Mouse (Mus musculus): ENCODE measurements around the gene 4930402H24Rik.

Gene 4930402H24Rik

DNA sequence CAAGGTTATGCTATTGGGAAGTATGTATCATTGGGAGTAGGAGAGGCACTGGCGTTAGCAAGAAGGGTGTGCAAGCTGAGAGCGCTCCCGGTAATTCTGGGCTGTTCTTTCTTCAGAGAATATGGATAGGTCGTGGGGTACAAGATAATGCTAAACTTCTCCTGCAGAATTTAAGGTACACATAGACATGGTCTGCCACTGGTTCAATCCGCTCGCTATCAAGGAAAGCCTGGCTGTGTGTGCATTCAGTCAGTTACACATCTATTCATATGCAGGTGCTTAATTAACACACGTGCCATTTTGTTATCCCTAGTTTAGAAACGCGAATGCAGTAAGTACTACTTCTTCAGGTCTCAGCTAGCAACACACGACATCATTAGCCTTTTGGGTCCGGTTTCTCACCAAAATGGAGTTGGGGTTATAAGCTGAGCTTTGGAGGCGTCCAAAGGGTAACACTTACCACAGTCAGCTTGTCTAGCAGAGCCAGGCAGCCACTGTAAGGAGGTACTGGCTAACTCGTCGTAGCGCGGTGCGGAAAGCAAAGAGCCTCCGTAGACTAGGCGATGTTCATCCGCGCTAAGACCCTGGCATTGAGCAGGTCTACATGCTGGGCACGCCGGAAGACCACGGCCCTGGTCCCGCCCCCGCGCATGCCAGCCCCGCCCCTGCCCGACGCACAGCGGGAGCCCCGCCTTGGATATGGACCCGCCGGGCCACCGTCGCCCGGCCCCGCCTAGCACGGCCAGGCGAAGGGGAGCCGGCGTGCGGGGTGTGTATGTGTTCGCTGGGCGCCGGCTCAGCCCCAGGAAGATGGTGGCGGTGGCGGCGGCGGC is at the start of gene 4930402H24Rik, which contains the start of gene Atrn:
Gene 4930402H24Rik (minus strand): TSS at position 656 of the 833 bp plus-strand sequence.
Gene Atrn (plus strand): TSS at position 745 of the 833 bp plus-strand sequence.
- in situ Hi-C loops (cut with MboI; ENCODE audit: low sequenced_read_pairs): no loop called here

DNA sequence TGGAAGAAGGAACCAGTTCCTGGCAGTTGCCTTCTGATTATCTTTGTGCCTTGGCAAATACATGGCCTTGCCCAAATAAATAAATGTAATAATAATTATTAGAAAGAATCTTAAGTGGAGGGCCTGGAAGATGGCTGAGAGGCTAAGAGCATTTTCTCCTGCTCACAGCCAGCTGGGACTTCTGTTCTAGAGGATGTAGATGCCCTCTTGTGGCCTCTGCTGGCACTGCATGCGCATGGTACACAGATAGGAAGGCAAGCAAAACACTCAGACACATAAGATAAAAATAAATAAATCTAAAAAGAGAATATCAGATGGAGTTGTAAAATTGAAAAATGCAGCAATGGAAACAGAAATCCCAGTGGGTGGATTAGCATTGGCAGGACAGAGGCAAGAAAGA is 44.3 kb upstream of the 4930402H24Rik start:
- in situ Hi-C loops (cut with MboI; ENCODE audit: low sequenced_read_pairs): no loop called here

DNA sequence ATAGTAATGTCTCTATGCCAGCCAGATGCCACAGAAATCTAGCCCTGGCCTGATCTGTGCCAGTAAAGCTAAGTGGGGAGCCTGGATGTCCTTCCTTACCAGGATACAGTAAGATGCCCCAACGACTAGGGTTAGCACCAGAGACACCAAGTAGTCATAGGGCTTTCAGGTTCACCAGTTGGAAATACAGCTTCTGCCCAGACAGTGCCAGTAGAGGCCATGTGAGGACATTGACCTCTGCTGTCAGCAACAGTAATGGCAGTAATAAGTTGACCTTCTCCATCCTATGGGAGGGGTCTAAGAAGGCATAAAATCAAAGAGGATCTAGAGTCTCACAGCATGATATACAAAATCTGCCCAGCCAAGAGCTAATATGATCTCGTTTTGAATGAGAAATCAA is 43.6 kb upstream of the 4930402H24Rik start:
- in situ Hi-C loops (cut with MboI; ENCODE audit: low sequenced_read_pairs): no loop called here

DNA sequence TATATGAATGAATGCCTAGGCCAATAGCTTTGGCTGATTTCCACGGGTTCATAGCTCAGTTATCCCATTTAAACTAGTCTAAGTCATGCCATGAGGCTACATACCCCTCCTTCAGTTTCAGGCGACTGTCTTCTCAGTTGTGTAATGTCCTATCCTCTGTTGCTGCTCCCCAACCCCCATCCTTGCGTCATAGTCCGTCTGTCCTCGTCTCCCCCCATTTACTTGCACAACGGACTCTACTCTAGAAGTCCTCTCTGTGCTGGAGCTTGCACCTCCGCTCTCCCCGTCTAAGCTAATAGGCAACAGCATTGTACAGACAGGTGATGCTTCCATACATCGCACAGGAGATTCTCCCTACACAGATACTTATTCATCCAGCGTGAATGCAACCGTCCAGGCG is 26.7 kb upstream of the 4930402H24Rik start:
- in situ Hi-C loops (cut with MboI; ENCODE audit: low sequenced_read_pairs): no loop called here

DNA sequence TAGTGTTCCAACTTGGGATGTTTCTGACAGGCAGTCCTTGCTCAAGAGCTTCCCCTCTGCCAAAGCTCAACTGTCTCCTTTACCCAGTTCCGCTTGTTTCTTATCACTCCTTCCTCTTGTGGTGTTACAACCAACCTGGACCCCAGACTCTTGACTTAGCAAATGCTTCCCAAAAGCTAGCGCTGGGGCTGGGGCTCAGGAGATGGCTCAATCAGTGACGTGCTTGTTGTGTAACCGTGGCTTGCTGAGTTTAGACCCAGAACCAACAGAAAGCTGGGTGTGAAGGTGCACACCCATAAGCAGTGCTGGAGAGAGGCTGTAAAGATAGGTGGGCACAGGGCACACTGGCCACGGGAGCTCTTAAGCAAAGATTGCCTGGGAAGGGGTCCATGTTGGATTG is 23.8 kb upstream of the 4930402H24Rik start:
- in situ Hi-C loops (cut with MboI; ENCODE audit: low sequenced_read_pairs): no loop called here

DNA sequence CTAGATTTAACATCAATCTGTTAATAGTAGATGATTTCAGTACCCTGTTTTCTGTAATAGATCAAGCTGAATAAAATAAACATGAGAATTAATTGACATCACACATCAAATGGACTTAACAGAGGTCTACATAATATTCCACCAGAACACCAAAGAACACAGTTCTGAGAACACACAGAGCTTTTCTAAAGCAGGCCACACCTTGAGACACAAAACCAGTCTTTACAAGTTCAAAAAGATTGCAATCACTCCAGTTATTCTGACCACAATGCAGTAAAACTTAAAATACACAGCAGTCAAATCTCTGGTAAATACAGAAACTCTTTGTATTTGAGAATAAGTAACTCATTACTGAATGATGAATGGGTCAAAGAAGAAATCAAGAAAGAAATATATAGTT is 22.3 kb upstream of the 4930402H24Rik start:
- in situ Hi-C loops (cut with MboI; ENCODE audit: low sequenced_read_pairs): no loop called here

DNA sequence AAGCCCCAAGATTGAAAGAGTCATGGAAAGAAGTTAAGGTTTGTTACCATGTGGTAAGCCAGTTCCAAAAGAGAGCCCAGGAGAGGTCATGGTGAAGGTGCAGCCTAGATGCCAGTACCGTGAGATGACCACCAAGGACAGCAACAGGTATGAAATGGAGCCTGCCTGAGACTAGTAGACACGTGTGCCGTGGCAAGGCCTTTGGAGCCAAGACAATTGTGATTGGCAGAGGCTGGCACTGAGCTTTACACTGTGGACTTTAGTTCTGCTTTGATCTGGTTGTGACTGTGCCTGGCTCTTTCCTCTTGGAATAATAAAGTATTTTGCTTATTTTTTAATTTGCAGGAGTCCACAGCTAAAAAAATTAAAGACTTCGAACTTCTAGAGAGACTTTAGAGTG is 21.8 kb upstream of the 4930402H24Rik start:
- in situ Hi-C loops (cut with MboI; ENCODE audit: low sequenced_read_pairs): no loop called here

DNA sequence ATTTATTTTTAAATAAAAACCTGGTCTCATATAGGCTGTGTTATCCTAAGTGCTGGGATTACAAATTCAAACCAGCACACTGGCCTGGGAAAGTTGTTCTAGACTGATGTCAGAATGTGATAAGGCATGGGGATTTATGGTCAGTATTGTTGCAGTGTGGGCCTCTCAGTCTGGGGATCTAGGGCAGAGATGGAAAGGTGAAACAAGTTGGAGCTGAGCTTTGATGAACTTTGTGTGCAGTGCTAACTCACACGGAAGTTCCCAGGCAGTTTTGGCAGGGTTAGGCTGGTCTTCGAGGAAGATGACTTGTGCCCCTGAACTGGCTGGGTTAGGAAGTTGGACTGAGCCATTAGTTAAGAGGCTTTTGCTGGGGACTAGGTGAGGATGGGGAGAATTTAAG is 18.7 kb upstream of the 4930402H24Rik start:
- in situ Hi-C loops (cut with MboI; ENCODE audit: low sequenced_read_pairs): no loop called here

DNA sequence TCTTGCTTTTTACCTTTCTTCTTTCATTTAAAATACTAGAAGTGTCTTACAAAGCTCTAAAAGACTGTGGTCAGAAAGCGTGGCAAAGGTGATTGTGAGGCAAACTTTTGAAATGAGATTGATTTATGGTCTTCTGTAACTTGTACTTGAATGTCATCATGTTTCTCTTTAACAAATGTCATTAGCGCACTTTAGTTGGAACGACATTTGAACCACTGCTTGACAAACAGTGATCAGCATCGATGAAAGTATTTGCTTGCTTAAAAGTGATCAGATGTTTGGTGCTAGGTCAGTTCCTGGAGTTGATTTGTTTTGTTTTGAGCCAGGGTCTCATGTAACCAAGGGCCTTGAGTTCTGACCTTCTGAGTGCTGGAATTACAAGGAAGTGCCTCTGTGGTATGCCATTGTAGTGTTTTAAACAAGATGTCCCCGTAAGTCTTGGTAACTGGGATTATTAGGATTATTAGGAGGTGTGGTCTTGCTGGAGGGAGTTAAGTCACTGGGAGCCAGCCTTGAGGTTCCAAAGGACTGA is 12.9 kb upstream of the 4930402H24Rik start:
- in situ Hi-C loops (cut with MboI; ENCODE audit: low sequenced_read_pairs): no loop called here

DNA sequence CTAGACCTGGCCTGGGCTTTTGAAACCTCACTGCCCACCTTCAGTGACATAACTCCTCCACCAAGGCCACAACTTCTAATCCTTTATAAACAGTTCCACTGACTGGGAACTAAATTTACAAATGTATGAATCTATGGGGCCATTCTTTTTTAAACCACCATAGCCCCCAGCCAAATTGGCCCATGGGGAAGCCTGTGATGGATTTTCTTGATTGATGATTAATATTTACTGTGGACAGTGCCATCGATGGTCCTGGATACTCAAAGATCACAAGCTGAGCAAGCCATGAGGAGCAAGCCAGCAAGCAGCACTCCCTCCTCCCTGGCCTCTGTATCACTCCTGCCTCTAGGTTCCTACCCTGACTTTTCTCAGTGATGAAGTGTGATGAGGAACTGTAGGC is 11.5 kb upstream of the 4930402H24Rik start:
- in situ Hi-C loops (cut with MboI; ENCODE audit: low sequenced_read_pairs): no loop called here

DNA sequence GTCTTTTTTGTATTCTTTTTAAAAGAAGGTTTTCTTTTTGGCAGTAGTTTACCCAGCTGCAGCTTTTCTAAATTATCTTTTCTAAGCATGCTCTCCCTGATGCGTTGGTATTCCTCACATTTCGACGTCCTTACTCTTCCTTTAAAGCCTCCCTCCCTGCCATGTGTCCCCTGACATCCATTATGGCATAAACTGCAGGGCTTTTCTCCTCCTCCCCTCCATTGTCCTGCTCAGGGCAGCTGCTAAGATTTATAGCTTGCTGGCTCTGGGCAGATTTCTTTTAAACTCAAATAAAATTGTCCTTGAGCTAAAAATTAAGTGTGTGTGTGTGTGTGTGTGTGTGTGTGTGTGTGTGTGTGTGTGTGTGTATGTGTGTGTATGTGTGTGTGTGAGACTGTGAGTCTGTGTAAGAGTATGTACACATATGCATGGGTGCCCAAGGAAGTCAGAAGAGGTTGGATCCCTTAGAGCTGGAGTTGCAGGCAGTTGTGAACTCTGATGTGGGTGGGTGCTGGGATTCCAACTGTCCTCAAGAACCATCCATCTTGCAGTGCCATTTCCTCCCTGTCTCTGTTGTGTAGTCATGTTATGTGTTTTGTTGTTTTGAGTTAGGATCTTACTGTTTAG is 10.4 kb upstream of the 4930402H24Rik start:
- in situ Hi-C loops (cut with MboI; ENCODE audit: low sequenced_read_pairs): no loop called here

DNA sequence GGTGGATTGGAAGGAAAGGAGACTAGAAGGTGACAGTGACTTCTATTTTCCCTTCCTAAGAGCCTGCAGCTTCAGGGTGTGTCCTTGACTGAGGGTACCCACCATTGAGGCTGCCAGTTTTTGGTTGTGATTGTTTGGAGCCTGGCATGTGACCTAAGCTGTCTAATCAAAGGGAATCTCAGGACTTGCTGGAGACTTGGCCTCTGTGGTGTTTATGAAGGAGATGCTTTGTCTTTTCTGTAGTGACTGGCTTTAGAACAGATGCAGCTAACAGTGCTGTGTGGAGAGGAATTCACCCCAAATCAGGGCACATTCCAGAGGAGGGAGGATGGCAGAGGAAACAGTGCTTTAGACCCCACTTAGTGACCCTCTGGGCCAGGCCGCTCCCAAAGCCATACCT is 8.7 kb upstream of the 4930402H24Rik start:
- in situ Hi-C loops (cut with MboI; ENCODE audit: low sequenced_read_pairs): no loop called here

DNA sequence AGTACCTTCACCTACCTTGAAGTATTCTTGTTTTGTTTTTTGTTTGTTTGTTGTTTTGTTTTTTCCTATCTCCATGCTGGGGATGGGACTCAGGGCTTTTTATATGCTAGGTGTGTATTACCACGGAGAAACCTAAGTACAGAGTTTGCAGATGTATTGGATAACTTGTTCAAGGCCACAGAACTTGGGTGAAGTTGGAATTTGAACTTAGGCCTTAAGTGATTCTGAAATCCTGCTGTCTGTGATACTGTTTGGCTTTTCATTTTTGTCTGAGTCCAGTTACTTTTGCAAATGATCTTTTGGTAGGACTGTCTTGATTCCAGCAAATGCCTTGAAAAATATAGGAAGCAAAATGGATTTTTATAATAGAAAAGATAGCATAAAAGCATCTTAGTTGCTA is 5.5 kb upstream of the 4930402H24Rik start:
- in situ Hi-C loops (cut with MboI; ENCODE audit: low sequenced_read_pairs): no loop called here

DNA sequence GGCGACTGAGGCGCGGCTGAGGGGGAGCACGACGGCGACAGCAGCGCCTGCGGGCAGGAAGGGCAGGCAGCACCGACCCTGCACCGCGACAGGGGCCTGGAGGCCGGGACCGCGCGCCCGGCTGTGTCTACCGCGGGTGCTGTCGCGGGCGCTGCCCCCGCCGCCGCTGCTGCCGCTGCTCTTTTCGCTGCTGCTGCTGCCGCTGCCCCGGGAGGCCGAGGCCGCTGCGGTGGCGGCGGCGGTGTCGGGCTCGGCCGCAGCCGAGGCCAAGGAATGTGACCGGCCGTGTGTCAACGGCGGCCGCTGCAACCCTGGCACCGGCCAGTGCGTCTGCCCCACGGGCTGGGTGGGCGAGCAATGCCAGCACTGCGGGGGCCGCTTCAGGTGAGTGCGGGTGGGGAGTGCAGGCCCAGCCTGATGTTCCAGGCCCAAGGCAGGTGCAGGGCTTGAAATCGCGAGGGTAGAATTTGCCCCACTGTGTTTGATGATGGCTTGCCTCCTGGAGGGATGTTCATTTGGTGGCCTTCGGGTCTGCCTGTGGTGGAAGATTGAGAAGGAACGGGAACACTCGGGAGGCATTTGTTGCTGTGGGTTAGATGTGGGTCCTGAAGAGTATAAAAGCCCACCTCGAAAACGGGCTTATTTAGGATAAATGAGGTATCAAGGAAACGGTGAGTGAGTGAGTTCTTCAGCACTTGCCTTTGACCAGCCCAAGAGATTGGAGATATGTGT is 544 bp upstream of the 4930402H24Rik start:
- in situ Hi-C loops (cut with MboI; ENCODE audit: low sequenced_read_pairs): no loop called here

DNA sequence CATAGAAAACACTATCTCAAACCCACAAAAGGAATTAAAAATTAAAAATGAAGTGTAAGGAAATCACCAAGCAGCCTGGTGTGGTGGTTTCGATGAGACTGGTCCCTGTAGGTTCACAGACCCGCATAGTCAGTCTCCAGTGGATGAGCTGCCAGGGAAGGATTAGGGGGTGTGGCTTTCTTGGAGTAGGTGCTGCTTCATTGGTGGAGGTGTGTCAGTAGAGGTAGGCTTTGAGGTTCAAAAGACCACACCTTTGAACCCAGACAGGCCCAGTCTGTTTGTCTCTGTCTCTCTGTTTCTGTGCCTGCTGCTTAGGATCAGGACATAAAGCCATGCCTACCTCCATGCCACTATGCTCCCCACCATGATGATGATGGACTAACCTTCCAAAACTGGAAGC is 7.4 kb downstream of the 4930402H24Rik start:
- in situ Hi-C loops (cut with MboI; ENCODE audit: low sequenced_read_pairs): no loop called here

DNA sequence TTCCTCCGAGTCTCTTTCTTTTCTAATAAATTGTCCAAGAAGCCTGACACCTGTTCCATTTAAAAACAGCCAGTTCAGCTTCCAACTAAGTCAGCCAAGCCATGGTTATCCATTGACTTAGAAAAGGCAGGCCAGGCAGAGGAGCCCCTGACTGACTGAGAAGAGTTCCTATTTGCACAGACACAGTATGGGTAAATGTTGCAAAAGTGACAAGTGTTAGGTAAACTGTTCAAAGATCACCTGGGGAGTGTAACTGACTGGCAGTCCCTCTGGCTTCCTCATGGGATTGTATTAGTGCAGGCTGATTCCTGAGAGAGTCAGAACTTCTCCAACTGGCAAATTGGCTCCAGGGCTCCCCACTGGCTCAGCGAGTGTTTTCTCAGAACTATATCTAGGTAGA is 8.3 kb downstream of the 4930402H24Rik start:
- in situ Hi-C loops (cut with MboI; ENCODE audit: low sequenced_read_pairs): no loop called here

DNA sequence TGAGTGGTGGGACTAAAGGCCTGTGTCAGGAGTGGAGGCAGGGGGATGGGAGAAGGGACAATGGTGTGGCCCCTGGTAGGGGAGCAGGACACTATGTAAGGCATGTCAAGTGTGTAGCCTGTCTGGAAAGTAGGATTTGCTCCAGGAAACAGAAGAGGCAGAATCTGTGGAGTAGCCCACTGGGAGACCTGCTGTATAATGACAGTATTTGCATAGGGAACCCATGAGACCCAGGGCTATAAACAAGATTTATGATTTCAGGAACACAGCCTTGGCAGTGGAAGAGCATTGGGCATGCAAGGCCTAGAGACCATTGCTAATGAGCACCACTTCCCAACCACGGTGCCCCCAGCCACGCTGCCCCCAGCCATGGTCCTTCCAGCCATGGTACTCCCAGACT is 9.3 kb downstream of the 4930402H24Rik start:
- in situ Hi-C loops (cut with MboI; ENCODE audit: low sequenced_read_pairs): no loop called here

DNA sequence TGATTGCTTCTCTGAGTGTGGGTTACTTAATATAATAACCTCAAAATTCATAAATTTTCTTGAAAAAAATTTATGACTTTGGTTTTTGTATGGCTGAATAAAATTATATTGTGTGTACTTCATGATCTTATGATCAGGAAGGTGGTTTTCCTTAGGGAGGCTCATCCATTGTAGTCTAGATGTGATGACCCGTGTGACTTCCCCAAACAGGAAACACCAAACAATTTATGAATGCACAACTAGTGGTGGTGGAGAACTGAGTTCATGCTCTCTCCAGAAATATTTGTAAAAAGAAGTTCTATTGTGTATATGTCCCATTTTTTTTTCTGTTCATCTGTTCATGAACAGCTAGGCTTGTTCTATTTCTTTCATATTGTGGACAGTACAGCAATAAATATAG is 18.8 kb downstream of the 4930402H24Rik start:
- in situ Hi-C loops (cut with MboI; ENCODE audit: low sequenced_read_pairs): no loop called here

DNA sequence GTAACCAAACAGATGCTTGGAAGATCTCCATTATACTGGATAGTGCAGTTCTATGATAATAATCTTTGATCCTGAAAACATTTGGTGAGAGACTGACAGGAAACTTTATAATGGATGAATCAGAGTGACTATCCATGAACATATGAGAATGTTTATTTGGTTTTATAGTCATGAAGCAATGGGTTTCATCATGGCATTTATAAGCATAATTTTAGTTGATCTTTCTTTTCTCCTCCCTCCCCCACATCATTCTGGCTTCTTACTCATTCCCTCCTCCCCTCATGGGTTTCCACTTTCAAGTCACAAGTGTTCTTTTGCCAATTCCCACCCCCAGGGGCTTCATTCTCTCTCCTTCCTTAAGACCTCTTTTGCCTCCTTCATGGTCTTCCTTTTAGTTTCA is 19.2 kb downstream of the 4930402H24Rik start:
- in situ Hi-C loops (cut with MboI; ENCODE audit: low sequenced_read_pairs): no loop called here

DNA sequence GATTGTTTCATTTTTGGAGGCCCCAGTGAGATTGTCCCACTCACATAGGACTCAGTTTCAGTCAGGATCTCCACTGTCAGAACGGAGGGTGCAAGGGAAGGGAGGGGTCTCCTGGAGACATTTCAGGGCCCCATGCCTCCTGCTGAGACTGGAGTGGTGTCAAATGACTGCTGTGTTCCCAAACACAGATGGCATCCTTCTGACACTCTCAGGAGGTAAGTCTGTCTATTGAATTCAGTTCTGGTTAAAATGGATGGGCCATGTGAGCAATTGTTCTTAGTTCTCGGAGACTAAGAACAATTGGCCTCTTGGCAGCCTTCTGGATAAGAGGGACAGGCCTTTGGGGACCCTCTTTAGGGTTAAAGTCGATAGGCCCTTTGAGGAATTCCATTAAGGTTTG is 28.8 kb downstream of the 4930402H24Rik start:
- in situ Hi-C loops (cut with MboI; ENCODE audit: low sequenced_read_pairs): no loop called here

DNA sequence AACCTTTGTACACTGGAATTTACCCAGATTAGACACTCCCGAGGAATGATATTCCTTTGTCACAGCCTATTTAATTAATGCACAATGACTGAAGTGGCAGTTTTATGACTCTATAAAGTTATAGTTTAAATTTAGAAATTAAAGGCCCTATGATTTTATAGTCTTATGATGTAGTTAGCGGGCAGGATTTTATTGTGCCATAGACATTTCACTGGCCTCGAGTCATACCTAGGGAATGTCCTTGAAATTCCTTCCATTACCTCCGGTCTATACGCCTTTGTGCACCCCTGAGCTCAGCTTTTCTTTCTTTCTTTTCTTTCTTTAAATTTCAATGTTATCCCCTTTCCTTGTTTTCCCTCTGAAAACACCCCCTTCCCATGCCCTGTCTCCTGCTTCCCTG is 35.3 kb downstream of the 4930402H24Rik start:
- in situ Hi-C loops (cut with MboI; ENCODE audit: low sequenced_read_pairs): no loop called here

DNA sequence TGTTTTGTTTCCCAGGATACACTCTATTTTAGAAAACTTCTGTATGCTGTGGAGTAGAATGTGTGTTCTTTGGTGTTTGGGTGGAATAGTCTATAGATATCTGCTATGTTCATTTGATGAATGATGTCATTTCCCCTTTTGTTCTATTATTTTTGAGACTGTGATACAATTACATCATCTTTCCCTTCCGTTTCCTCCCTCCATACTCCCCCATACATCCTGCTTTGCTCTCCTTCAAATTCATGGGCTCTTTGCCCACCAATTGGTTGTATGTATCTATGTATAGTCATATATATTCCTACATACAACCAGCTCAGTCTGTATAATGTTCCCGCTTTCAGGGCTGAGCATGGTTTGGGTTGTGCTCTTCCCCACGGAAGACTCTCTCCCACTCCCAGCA is 44.1 kb downstream of the 4930402H24Rik start:
- in situ Hi-C loops (cut with MboI; ENCODE audit: low sequenced_read_pairs): no loop called here
